Mouse (Mus musculus): Measurements from ENCODE around the gene Ppbp.

Ppbp gene

DNA sequence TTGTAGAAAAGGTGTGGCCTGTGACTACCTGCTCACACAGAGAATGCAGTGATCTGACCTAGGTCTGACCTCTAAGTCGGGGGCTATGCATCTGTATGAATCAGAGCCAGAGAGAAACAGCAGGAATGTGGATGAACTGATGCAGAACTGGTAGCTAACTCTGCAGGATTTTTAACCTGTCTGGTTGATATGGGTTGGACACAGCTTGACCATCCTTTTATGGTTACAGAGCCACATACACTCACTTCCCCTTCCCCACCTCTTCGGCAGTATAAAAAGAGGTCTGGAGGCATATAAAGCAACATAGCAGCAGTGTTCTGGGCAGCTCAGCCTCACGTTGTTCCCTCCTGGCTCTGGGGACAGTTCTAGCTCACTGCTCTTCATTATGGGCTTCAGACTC is at the start of gene Ppbp:
Gene Ppbp, plus strand, starts transcription at position 301 of the 400 bp plus-strand sequence.
- DNase-seq (ENCODE audit: low read depth, low spot score): no peak

DNA sequence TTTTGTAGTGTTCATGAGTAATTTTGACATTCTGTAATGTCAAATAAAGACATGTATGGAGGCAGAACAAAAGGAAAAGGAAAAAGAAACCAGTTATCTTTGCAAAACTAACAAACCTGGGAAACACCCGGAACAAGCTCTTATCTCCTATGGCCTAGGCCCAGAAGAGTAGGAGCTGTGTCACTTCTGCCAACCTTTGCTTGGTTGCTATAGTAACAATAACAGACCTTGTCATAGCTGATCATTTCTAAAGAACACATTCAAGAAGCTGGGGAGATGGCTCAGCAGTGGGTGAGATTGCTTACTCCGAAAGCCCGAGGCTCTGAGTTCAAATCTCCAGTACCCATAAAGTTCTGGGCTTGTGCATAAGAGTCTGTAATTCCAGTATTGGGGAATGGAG is 45.7 kb upstream of the Ppbp start:
- DNase-seq (ENCODE audit: low read depth, low spot score): no peak

DNA sequence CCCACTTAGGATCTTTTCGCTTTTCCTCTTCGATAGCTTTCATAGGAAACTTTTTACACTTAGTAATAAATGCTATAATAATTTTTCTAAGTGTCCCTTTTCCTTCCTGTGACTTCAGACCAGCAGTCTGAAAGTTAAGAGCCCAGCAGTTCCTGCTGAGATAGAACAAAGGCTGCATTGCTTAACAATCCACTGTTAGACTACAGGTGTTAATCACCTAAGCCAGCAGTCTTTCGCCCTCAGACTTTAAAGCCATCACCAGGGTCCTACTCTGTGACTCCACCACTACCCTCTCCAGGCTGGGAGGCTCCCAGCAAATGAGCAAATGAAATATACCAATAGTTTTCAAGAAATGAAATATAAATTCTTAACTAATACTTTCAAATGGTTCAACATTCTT is 40.1 kb upstream of the Ppbp start:
- DNase-seq (ENCODE audit: low read depth, low spot score): no peak

- DNase-seq (ENCODE audit: low read depth, low spot score): no peak
Measured at GRCm38 (mm10) chr5:90731480-90731879, 36.8 kb upstream of the Ppbp start.

DNA sequence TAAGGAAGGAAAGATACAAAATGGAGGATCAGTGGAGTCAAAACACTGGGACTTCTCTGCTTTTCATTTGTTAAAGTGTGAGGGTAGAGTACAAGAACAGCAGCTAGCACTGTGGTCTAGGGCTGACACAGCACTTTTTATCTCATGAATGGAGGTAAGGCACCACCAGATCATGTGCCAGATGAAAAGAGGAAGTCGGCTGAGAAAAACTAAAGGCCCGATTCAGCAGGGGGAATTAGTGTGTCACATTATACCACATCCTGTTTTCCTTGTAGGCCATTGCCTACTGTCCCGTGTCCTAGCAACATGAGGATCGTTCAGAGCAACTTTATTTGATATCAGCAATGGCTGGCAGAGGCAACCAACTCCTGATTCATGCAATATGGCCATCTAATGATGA is 26.3 kb upstream of the Ppbp start:
- DNase-seq (ENCODE audit: low read depth, low spot score): no peak

GRCm38 (mm10) chr5:90753934-90754333 is 14.4 kb upstream of the Ppbp start:
- DNase-seq (ENCODE audit: low read depth, low spot score): no peak

DNA sequence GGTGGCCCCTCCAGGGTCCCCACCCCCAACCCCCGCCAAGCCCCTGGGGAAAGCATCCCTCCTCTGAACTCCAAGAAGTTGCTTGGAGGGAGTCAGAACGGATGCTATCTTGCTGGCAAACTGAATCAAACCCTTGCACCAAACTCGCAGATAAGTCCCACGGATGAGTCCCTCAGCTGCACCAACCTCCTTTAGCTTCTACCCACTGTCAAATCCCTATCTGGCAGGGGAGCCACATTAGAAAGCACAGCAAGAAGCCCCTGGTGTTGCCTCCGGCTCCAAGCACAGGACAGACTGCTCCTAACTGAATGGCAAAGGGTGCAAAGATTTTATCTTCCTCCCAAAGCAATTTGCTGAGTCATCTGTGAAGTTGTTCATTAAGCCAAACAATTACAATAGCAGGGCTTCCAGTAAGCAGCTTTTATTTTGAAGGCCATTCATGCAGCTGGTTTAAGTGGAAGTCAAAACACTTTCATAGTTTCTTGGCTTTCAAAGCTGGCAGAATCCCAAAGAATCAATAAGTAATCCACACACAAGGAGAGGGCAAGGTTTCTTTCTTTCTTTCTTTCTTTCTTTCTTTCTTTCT is 10.2 kb upstream of the Ppbp start:
- DNase-seq (ENCODE audit: low read depth, low spot score): no peak

GRCm38 (mm10) chr5:90759077-90760065 is 8.9 kb upstream of the Ppbp start, which contains the start of gene Cxcl5:
Gene Cxcl5, plus strand, starts transcription at chr5:90759360.
- peak; percentile 66 for DNase-seq (ENCODE audit: low read depth, low spot score)

DNA sequence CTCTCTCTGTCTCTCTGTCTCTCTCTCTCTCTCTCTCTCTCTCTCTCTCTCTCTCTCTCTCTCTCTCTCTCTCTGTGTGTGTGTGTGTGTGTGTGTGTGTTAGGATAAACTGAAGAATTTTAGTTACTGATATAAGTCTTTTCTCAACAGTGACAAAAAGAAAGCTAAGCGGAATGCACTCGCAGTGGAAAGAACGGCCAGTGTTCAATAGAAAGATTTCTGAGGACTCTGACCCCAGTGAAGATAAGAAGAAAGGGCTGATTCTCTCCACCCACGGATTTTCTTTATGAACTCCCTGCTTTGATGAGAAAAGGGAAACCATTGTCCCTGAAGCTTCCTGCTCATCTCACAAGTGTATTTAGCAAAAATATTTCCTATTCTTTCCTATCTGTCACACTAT is 8.0 kb upstream of the Ppbp start:
- DNase-seq (ENCODE audit: low read depth, low spot score): no peak

DNA sequence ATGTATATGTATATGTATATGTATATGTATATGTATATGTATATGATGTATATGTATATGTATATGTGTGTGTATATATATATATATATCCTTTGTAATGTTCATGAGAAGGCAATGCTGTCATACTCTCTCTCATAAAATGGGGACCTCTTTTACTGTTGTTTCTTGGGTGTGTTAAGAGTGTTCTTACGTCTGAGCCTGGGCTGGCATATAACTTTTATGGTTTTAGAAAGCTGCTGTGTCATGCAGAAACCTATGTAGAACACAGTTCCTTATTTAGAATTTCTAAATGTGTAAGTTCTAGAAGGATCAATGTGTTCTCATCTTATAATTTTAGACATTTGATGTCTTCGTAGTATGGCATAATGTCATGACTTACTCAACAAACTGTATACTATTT is 7.5 kb upstream of the Ppbp start:
- no peak for DNase-seq (ENCODE audit: low read depth, low spot score)

DNA sequence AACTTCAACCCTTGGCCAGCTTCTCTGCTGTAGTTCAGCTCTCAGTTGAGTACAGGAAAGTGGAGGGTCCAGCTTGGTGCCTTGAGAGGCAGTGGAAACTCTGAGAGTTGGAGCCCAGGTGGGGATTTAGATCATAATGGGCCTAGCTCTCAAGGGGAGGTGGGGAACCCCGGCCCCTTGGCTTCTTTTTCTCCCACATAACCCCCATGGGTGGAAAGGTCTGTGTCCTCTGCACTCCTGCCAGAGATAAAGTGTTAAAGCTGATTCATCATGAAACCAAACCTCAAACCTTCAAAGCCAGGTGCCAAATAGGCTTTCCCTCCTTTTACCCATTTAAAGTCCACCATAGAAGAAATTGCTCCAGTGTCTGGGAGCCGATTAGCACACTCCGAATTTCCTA is 6.5 kb upstream of the Ppbp start:
- no peak for DNase-seq (ENCODE audit: low read depth, low spot score)

- DNase-seq (ENCODE audit: low read depth, low spot score): no peak
Measured at GRCm38 (mm10) chr5:90763912-90764665, 4.2 kb upstream of the Ppbp start.

DNA sequence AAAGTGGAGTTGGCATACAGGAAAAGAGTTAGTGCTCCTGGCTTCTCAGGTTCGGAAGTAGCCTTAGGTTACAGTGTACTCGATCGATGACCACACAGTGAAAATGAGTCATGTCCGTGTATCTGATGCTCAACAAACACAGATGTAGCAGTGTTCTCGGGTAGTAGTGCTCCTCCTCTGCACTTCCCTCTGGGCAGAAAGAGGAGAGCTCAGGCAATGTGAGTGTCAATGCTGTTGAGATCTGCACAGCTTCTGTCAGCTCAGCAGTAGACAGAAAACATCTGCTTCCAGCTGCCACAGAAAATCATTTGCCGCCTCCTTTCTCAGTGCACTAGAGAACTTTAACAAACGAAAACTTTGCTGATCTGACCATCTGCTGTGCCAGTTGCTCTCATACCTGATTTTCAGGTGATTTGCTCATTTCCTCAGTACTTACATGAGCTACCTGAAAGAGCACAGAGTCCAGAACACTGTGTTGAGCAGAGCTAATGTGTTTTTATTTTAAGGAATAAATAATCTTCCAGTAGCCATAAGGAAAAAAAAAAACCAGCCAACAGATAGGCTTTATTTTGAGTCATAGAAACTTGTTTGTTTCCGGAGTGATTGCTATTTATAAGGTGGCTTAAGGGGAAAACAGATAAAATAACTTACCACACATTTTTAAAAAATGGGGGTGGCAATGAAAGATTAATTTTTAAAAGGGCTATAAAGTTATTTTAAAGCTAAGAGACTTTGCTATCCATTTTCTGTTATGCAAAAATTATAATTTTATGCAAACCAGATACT is 2.3 kb upstream of the Ppbp start:
- no peak for DNase-seq (ENCODE audit: low read depth, low spot score)

GRCm38 (mm10) chr5:90771369-90771768 is 3.1 kb downstream of the Ppbp start:
- no peak for DNase-seq (ENCODE audit: low read depth, low spot score)

DNA sequence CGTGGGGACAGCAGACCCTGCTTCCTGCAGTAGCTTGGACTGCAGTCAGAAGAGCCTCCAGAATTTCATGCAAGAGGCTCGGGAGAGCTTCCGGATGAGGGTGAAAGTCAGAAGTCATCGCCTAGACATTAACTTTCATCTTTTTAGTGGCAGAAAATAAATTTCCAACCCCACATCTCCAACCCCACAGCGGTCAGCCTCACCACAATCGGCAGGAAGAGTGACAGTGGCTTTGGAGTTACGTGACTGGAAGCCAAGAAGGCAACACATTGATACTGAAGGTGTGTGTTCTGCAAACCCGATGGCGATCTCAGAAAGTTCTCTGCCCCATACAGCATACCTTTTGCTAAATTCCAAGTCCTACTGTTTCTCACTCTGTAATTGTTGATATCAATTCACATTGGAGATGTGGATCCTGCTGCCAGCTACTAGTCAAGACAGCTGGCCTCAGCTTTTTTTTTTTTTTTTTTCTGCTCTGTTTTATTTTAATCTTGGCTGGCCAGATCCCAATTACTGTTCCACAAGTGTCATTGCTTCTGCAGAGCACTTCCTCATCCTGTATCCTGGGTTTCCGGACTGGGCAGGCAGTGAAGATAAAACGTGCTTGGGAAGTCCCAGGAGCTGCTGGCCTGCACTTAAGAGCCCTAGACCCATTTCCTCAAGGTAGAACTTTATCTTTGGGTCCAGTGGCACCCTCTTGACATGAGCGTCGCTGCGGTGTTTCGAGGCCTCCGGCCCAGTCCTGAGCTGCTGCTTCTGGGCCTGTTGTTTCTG is 3.7 kb downstream of the Ppbp start, which contains the start of gene Pf4:
Gene Pf4, plus strand, starts transcription at position 556 of the 774 bp plus-strand sequence.
- no peak for DNase-seq (ENCODE audit: low read depth, low spot score)

GRCm38 (mm10) chr5:90775562-90775961 is 7.2 kb downstream of the Ppbp start:
- no peak for DNase-seq (ENCODE audit: low read depth, low spot score)

GRCm38 (mm10) chr5:90777621-90778020 is 9.3 kb downstream of the Ppbp start:
- DNase-seq (ENCODE audit: low read depth, low spot score): no peak

DNA sequence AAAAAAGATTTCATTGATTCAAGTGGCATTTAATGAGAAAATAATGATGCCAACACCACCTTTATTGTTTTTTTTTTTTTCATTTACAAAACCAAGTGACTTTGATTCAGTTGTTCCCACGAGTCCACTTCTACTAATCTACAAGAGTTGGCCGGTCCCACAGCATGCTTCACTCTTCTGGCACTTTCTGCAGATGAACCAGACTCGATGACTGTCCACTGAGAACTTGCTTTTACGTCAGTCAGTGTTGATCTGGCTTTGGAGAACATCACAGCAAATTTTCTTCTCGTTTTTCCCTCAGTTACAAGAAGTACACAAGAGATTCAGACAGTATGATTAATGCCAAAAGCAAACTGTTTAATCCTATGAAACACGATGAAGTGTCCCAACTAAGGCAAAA is 10.5 kb downstream of the Ppbp start:
- no peak for DNase-seq (ENCODE audit: low read depth, low spot score)

DNA sequence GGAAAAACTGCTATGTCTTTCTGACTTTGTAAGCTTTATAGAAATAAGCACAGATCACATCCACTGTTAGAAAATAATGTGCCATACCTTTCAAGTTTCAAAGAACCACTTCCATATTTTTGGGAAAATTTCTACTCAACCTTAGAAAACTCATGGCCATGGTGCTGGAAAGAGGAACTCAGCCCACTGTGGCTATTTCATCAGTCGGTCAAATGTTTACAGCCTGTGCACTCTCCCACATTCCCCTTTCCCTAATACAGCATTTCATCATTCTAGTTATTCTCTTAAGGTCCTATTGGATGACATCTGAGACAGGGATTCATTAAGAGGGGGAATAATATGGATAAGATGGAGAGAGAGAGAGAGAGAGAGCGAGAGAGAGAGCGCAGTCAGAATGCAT is 15.4 kb downstream of the Ppbp start:
- no peak for DNase-seq (ENCODE audit: low read depth, low spot score)
